Mouse (Mus musculus): ENCODE results near the gene Sco1.

GRCm38 (mm10) chr11:67036229-67036628 is 16.2 kb upstream of the Sco1 start:
- TF ChIP-seq POLR2A (IDR thresholded peaks at IDR 0.05; ENCODE audit: low read depth, low read length) = no peak
- no peak for TF ChIP-seq CTCF (conservative IDR thresholded peaks at IDR 0.05; ENCODE audit: insufficient read depth, insufficient read length, low read depth, low read length)
